Mouse (Mus musculus) ES-E14 (cell line): ENCODE data around the gene Traf4.

Experiments used
- CHD2 ChIP-seq: IDR thresholded peaks from 2 replicates; pipeline ENCODE4 v1.6.1; 2014; ENCODE audit warnings: mild to moderate bottlenecking, low read depth, low read length, inconsistent platforms
- MAFK ChIP-seq: IDR thresholded peaks from 2 replicates; pipeline ENCODE4 v1.6.1; 2014; ENCODE audit warnings: mild to moderate bottlenecking, low read depth, low read length, inconsistent platforms; ENCODE audit not compliant: insufficient read depth
- ZC3H11A ChIP-seq: IDR thresholded peaks from 2 replicates; pipeline ENCODE4 v1.6.1; 2012; ENCODE audit warnings: low read depth, mild to moderate bottlenecking, inconsistent platforms, low read length, borderline replicate concordance

DNA sequence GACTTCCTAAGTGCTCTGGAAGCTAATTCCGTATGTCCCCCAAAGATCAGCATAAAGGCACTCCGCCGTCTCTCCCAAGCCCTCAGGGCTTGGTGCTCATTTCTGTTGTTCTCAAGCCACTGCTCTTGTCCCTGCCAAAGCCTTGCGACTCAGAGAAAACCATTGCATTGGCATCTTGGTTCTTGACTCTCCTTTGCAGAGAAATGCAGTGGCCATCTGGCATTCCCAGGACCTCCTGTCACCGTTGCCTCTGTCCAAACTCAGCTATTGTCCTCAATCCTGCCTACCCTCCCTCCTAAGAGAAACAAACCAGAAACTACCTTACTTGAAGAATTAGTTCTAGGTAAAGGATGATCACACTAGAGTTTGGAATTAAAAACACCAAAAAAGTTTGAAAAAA is 9.7 kb downstream of the Traf4 start:
- TF ChIP-seq MAFK, result no peak
- TF ChIP-seq CHD2, result no peak
- no peak for TF ChIP-seq ZC3H11A
